Mouse (Mus musculus) layer of hippocampus, postnatal 14 days (tissue): Measurements from ENCODE around the gene Olfr310. TPM values are rescaled to one million over a fixed set of nuclear protein-coding genes. Genes with fewer than 3 reads are reported as not detected.

Experiments used
- DNase-seq, 2 experiments: peaks; one replicate each; pipeline ENCODE4 v3.0.0; 2021 to 2022; ENCODE audit warnings: low spot score in 2 of 2, mixed read lengths in 1 of 2
- long read RNA-seq, 2 experiments: library from polyadenylated mRNA; stranded (forward); transcript quantifications; one replicate each; pipeline ENCODE4 v2.0.0; 2021
- microRNA-seq, 2 experiments: library from miRNA; unstranded; fragments of <30 nt; microRNA quantifications; one replicate each; pipeline ENCODE4 v1.2.0; 2021
- total RNA-seq, 2 experiments: library from RNA; stranded (reverse); gene quantifications; 2 replicates each; pipeline ENCODE4 v1.2.3; 2021

Gene Olfr310
- not detected for total RNA-seq
- long read RNA-seq, experiment 1, result 0 reads
- long read RNA-seq, experiment 2, result 0 reads

DNA sequence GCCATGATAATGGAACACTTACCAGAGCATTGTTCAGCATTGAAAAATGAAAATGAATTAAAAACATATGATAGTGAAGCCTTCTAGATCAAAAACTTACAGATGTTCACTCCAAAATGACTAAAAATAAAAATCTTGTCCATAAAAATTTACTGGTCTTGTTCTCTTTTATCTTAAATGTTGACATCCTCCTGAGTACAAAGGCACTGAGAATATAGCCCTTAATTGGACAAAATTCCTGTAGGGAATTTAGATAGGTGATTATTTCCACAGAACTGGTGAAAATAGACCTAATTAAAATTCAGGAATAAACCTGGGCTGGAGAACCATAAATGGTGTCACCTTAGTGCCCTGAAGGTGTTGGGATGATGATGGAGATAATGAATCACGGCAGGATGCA, at the start of gene Olfr310:
Gene Olfr310 (minus strand): TSS at position 101 of the 400 bp plus-strand sequence.
- no peak for DNase-seq

DNA sequence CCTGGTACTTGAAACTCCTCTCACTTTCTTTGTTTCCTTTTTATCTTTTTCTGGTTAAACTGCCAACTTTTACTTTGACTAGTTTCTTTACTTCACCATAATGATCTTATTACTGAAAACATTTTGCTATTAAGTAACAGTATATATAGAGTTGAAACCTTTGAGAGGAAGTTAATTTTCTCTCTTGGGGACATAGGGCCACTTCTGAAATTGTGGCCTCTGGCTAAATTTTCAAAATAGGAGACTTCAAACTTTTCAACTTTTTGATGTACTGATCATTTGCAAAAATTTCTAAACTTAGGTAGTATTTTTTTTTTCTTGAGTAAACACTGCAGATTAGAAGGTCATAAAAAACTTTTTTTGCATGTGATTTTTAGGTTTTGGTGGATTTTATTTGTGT, 48.6 kb upstream of the Olfr310 start, which contains the start of gene Olfr308:
Gene Olfr308 (minus strand): TSS at position 101 of the 400 bp plus-strand sequence.
- DNase-seq, result no peak

- DNase-seq, result no peak
Observed at GRCm38 (mm10) chr7:86321323-86321722, 44.4 kb upstream of the Olfr310 start.

- no peak for DNase-seq
Observed at GRCm38 (mm10) chr7:86313608-86314007, 36.6 kb upstream of the Olfr310 start, which contains the start of gene Olfr309. Gene Olfr309 (minus strand): TSS chr7:86313708.

DNA sequence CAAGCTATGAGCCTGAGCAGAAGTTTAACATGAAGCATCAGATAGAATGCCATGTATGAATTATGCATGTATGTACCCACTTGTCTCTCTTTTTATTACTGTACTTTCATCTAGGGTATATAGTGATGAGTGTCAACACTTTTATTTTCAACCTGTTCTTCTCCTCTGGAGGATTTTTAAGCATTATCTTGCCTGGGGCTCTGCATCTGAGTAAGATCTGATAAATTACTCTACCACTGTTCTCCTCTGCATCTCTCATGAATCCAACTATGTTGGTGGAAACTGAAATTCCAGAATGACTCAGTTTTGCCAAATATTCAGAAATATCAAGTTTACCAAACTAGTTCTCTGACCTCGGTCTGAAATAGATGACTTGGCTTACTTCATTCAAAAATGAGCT, 30.8 kb downstream of the Olfr310 start, which contains the start of gene Vmn2r76:
Gene Vmn2r76 (minus strand): TSS at position 101 of the 400 bp plus-strand sequence.
- no peak for DNase-seq

Small RNA genes within 50 kb of the gene (microRNA-seq; reads per million reads assigned to microRNA genes)
- gene Gm23192, result 0 reads per million in 2 experiments

Other genes with a start within 250 kb of the Olfr310 start
- not detected for gene Vmn2r75, start 105.4 kb downstream of the Olfr310 start, total RNA-seq
- gene Vmn2r76, start 30.9 kb downstream of the Olfr310 start, total RNA-seq, result not detected
- not detected for gene Olfr309, start 36.5 kb upstream of the Olfr310 start, total RNA-seq
- not detected for gene Olfr308, start 48.5 kb upstream of the Olfr310 start, total RNA-seq
- gene Olfr307, start 60.4 kb upstream of the Olfr310 start, total RNA-seq, result not detected
- gene Olfr305, start 89.8 kb upstream of the Olfr310 start, total RNA-seq, result not detected
- gene Olfr304, start 109.5 kb upstream of the Olfr310 start, total RNA-seq, result not detected
- gene Olfr303, start 120.6 kb upstream of the Olfr310 start, total RNA-seq, result not detected
- gene Olfr301, start 126.7 kb upstream of the Olfr310 start, total RNA-seq, result not detected
- not detected for gene Olfr299, start 182.7 kb upstream of the Olfr310 start, total RNA-seq
- gene Olfr298, start 215.3 kb upstream of the Olfr310 start, total RNA-seq, result not detected
- gene Olfr297, start 242.8 kb upstream of the Olfr310 start, total RNA-seq, result not detected